Mouse (Mus musculus): ENCODE data around the gene Tent4a. TPM values are rescaled to one million over a fixed set of nuclear protein-coding genes. Genes with fewer than 3 reads are reported as not detected.
"Not testable (repeated sequence)": the region's sequence is repeated elsewhere in the genome, so short reads cannot be mapped to it uniquely, and the experiment has no call there.

The Tent4a gene
- 21.1 and 21.6 TPM in 2 replicates for total RNA-seq (2021)
- long read RNA-seq, experiment 1, full-length matches to known transcripts, result 10 of 39 reads
- long read RNA-seq, experiment 1, partial matches to known transcripts, result 1 of 39 reads
- long read RNA-seq, experiment 1, other reads (novel, unspliced or antisense), result 28 of 39 reads
- long read RNA-seq, experiment 2, full-length matches to known transcripts, result 10 of 37 reads
- long read RNA-seq, experiment 2, partial matches to known transcripts, result 2 of 37 reads
- long read RNA-seq, experiment 2, other reads (novel, unspliced or antisense), result 25 of 37 reads

DNA sequence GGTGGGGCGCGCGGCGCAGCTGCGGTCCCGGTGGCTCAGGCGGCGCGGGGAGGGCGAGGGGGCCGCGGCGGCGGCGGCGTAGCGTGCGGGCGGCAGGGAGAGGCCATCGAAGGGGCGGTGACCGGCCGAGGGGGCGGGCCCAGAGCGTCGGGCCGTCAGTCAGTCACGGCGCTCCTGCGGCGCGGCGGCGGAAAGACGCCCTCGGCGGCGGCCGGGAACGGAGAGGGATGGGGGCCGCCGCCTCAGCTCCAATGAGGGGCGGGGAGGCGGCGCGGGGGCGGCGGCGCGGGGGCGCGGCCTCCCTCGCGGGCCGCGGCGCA is at the start of gene Tent4a:
Tent4a (minus strand) TSS at position 284 of the 320 bp plus-strand sequence.
- no peak for DNase-seq

- no peak for DNase-seq
These were observed 49.2 kb upstream of the Tent4a start for GRCm38 (mm10) chr13:69583591-69583990.

DNA sequence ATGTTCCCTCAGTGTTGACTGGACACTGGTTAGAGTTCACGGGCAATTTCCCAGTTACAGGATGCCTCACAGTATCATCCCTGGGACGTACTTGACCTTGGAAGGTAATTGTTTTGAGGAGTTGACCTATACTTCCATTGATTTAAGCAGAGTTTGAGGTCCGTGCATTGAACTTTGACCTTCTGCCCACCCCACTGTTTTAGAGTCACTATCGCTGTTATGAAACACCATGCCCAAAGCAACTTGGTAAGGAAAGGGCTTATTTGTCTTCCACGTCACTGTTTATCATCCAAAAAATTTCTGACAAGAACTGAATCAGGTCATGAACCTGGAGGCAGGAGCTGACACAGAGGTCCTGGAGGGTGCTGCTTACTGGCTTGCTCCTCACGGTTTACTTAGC is 48.0 kb upstream of the Tent4a start:
- no peak for DNase-seq

- DNase-seq, result no peak
These were observed 42.9 kb upstream of the Tent4a start for GRCm38 (mm10) chr13:69577181-69577834.

GRCm38 (mm10) chr13:69576676-69577075 is 42.3 kb upstream of the Tent4a start:
- peak; percentile 33 for DNase-seq

- DNase-seq, result no peak
These were observed 38.2 kb upstream of the Tent4a start for GRCm38 (mm10) chr13:69572594-69572993.

- DNase-seq, result no peak
These were observed 34.8 kb upstream of the Tent4a start for GRCm38 (mm10) chr13:69569201-69569600.

GRCm38 (mm10) chr13:69565401-69565800 is 31.0 kb upstream of the Tent4a start:
- not testable (repeated sequence) for DNase-seq

DNA sequence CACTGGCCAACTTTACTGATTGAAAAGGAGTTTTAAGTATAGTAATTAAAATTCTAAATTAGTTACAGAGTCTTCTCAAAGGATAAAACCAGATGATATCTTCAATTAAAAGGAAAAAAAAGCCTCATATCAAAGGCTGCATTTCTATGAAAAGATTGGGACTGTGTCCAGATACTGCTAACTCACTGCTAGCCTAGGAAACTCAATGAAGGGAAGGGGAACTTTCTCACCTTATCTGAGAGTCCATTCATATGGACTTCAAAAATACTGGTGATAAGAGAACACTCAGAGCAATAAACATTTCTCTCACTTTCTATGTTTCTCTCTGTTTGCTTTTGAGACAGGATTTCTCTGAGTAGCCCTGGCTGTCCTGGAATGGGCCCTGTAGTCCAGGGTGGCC is 30.2 kb upstream of the Tent4a start:
- DNase-seq, result no peak

DNA sequence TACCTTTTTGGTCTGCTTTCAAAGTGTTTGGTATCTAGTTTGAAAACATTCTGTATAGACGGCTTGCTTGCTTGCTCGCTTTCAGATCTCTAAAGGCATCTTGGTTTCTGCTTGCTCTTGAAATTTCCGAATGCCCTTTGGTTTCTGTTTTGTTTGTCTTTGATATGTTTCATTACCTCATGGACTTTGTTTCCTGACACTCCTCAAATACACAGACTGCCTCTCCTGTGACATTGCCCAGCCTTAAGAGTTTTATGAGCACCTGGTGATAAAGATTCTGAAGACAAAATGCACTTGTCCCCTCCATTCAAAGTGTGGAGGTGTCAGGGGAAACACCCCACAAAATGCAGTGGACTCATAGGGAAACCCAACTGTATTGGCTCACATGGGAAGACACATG is 29.5 kb upstream of the Tent4a start:
- DNase-seq, result no peak

- no peak for DNase-seq
These were observed 28.5 kb upstream of the Tent4a start for GRCm38 (mm10) chr13:69562654-69563574.

DNA sequence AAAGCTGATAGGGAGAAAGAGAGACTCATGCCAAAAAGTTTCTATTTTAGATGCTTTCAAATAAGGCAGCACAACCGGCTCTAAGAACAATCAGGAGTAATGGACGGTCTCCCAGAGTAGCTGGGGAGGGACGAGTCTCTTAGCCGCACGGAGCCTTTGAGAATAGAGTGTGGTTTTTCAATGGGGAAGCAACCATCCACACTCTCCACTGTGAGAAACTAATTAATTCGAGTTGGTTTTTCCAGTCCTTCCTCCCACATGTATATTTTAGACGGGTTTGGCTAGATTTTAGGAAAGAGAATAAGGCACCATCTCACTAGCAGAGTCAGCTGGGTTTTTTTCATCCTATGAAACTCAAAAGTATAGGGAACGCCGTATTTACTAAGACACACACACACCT is 27.6 kb upstream of the Tent4a start:
- DNase-seq, result no peak

DNA sequence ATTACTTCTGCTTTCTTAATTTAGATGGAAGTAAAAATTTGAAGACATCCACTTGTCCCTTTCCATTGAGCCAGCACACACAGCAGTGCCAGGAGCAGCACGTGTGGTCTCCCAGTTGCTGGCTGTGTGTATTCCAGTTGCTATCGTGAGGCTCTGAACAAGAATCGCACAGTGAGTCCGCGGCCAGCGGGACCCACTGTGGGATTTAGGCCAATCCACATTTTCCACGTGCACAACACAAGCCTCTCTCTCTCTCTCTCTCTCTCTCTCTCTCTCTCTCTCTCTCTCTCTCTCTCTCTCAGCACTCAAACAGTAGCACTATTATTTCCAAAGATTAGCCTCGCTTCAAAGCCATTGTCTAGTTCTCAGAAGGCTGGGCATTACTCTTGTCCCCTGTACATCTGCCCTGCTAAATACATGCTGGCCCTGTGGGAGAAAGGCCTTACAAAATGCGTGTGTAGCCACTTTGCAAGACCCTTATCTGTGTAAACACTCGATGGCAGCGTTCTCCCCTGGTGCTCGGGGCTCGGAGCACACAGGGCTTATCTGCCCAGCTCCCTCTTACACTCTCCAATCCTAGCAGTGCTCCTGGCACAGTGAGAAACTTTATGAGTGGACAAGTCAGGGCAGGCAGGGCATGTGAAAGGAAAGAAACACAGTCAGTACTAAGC is 25.0 kb upstream of the Tent4a start:
- no peak for DNase-seq

GRCm38 (mm10) chr13:69558098-69558660 is 23.8 kb upstream of the Tent4a start:
- DNase-seq, result peak; percentile 12

DNA sequence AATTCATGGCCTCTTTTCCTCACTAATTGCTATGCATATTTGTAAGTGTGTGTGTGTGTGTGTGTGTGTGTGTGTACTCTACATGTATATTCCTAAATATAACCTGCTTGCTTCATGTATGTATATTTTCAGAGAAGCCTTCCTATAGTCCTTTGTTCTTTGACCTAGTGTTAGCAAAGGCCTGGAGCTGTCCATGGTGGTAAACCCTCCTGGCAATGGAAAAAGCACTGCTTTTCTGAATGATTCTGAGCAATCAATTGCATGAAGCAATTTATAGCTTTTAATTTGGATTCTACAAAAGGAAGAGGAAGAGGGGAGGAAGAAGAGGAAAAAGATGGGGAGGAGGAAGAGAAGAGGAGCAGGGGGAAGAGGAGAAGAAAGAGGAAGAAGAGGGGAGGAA is 22.3 kb upstream of the Tent4a start:
- no peak for DNase-seq

DNA sequence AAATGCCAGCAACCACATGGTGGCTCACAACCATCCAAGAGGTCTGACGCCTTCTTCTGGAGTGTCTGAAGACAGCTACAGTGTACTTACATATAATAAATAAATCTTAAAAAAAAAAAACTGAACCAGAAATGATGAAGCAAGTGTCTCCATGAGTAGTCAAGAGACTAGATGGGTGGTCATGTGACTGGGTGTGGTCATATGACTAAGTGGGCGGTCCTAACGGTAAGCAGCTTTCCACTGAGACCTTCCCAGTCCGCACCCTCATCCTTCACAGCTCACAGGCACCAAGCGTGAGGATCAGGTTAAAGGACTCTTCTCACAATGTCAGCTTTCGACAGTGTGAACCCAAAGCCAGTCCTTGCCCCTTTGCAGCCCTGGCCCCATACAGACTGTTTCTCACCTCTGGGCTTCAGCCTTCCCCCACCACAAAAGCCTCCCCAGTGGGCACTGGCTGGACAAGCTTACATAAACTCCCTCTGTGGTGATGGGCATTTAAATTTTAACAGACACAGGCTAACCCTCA is 21.6 kb upstream of the Tent4a start:
- no peak for DNase-seq

- DNase-seq, result no peak
These were observed 20.6 kb upstream of the Tent4a start for GRCm38 (mm10) chr13:69555045-69555444.

- DNase-seq, result no peak
These were observed 19.8 kb upstream of the Tent4a start for GRCm38 (mm10) chr13:69554255-69554654.

DNA sequence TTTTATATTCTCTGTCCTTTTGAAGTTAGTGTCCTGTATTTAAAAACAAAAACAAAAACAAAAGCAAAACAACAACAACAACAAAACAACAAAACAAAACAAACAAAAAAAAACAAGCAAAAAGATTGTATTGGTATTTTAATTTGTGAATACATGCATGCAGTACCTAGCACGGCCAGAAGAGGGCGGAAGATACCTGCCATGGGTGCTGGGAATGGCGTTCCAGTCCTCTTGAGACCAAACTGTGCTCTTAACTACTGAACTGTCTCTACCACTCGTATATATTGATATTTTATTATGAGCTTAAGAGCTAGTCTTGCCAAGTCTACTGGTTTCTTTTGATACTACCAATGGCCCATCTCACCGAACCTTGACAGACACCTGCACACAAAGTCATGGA is 18.6 kb upstream of the Tent4a start:
- DNase-seq, result peak; percentile 68

DNA sequence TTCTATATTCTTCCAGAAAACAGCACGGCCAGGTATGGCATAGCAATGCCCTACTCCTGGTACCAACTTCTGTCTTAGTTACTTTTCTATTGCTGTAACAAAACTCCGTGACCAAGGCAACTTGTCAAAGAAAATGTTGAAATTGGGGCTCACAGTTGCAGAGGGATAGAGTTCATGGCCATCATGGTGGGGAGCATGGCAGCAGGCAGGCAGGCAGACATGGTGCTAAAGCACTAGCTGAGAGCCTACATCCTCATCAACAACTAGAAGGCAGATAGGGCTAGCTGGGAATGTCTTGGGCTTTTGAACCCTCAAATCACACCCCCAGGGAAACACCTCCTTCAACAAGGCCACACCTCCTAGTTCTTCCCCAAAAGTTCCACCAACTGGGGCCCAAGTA is 16.4 kb upstream of the Tent4a start:
- no peak for DNase-seq

DNA sequence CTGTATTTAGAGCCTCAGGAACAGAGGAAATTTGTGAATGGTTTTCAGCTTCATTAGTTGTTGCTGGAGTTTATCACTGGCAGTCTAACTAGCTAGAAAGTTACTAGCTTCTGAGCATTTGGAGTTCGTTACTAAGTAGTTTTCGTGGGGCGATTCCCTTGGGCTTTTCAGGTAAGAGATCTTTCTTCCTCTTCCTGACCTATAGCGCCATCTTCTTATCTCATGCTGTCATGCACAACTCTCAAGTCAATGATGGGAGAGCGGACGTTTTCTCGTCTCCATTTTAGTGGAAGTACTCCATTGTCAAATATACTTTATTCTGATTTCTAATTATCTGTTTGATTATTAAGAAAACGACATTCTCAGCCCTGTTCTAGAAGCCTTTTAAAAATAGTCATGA is 15.6 kb upstream of the Tent4a start:
- DNase-seq, result no peak

Data from adrenal gland, postnatal 14 days (tissue).